ENCODE assay signal across 8 mouse cellular contexts in genomic region chr10:59292558-59292957, GRCm38 (mm10). TPM values are rescaled to one million over a fixed set of nuclear protein-coding genes. Genes with fewer than 3 reads are reported as not detected.
DNase-seq lines count a peak whose midpoint lies in the region; ATAC-seq and TF ChIP-seq lines count a peak whose summit lies in the region.

No protein-coding gene starts in this region.

- H3K9me3 ChIP-seq in intestine, postnatal 0 days (ENCODE audit: control insufficient read depth) = no peaks in the 10 kb centered on the region
- H3K9me3 ChIP-seq in midbrain, embryonic 12.5 days = no peaks in the 10 kb centered on the region

- intact Hi-C loops in left cerebral cortex, postnatal 25 days (cut with DNase I) = loop anchor here (1.0 to 5.0 kb wide), 4 partner anchors 71 to 480 kb away; partner anchors contain the start of genes Sept10, Sh3rf3 and Sowahc

- no peak overlapping the region for H3K4me3 ChIP-seq in intestine, postnatal 0 days (ENCODE audit: low read depth, low read length)
- no peak overlapping the region for H3K4me3 ChIP-seq in midbrain, embryonic 12.5 days

- no peaks in the 10 kb centered on the region for H3K4me1 ChIP-seq in intestine, postnatal 0 days (replicated peaks; ENCODE audit: control insufficient read depth, insufficient read depth, low read length)
- no peaks in the 10 kb centered on the region for H3K4me1 ChIP-seq in midbrain, embryonic 12.5 days

- no peak overlapping the region for H3K27ac ChIP-seq in intestine, postnatal 0 days (ENCODE audit: low read depth, low read length)
- no peak overlapping the region for H3K27ac ChIP-seq in midbrain, embryonic 12.5 days (replicated peaks)

- peak; percentile 99 for TF ChIP-seq CTCF in intestine, postnatal 0 days (IDR thresholded peaks at IDR 0.05; ENCODE audit: low read depth)

- H3K9ac ChIP-seq in intestine, postnatal 0 days (ENCODE audit: low read depth, low read length) = no peak overlapping the region
- no peak overlapping the region for H3K9ac ChIP-seq in midbrain, embryonic 12.5 days (replicated peaks)

- peak; percentile 91 for DNase-seq in ZHBTc4 (ENCODE audit: low read depth, low spot score)
- peak; percentile 72 to 85 for DNase-seq in cerebellum, postnatal 25 days
- DNase-seq in gastrocnemius, postnatal 10 days = peak; percentile 70
- DNase-seq in left cerebral cortex, postnatal 25 days (ENCODE audit: low spot score in 2 of 2) = peak; percentile 89 to 92
- DNase-seq in right cerebral cortex, postnatal 4 days = peak; percentile 78

- no peaks in the 10 kb centered on the region for H3K36me3 ChIP-seq in intestine, postnatal 0 days (ENCODE audit: control insufficient read depth, insufficient read depth)
- no peaks in the 10 kb centered on the region for H3K36me3 ChIP-seq in midbrain, embryonic 12.5 days

- no peak overlapping the region for H3K4me2 ChIP-seq in intestine, postnatal 0 days (replicated peaks; ENCODE audit: low read depth)
- no peak overlapping the region for H3K4me2 ChIP-seq in midbrain, embryonic 12.5 days (replicated peaks)

- H3K27me3 ChIP-seq in intestine, postnatal 0 days (replicated peaks; ENCODE audit: control insufficient read depth, insufficient read depth, low read length) = no peaks in the 10 kb centered on the region
- H3K27me3 ChIP-seq in midbrain, embryonic 12.5 days = peaks cover 12% of the 10 kb centered on the region; the same call in 1 of the 2 replicates

- WGBS in intestine, postnatal 0 days = 28% methylated on average over 4 of the region's 4 CpGs
- 33% methylated on average over 4 of the region's 4 CpGs for WGBS in midbrain, embryonic 12.5 days

- ATAC-seq in intestine, postnatal 0 days = peak; percentile 44
- ATAC-seq in midbrain, embryonic 12.5 days (ENCODE audit: low FRiP score, low read depth) = peak; percentile 68
- no peak; the same call in 1 of the 2 replicates for ATAC-seq in erythroblast, adult 5-6 weeks (replicated peaks; ENCODE audit: low FRiP score, poor library complexity, severe bottlenecking)

RNA-seq across cellular contexts. Expression of gene P4ha1, which starts 30.5 kb away (rescaled TPM):
- 10 to 100 TPM; 34.4 to 37.9 TPM for total RNA-seq in gastrocnemius, postnatal 10 days (2021)
- 8.7 TPM in 2 replicates for polyA plus RNA-seq in intestine, postnatal 0 days (2015; fragmentation: Nextera tagmentation; extraction: Ambion mirVana)
- total RNA-seq in left cerebral cortex, postnatal 25 days (2021) = 10 to 100 TPM; 43.4 to 48.1 TPM
- 35.5 and 38.2 TPM in 2 replicates for polyA plus RNA-seq in midbrain, embryonic 12.5 days (2016; fragmentation: Nextera tagmentation; extraction: Ambion mirVana)
- 3.5 and 6.9 TPM in 2 replicates for total RNA-seq in erythroblast, adult 5-6 weeks (2015; ENCODE audit: low replicate concordance)
- total RNA-seq in erythroblast, adult 5-6 weeks (2017; ENCODE audit: low replicate concordance) = 7.7 and 12.3 TPM in 2 replicates
